Mouse (Mus musculus): ENCODE measurements around the gene Arvcf. TPM values are rescaled to one million over a fixed set of nuclear protein-coding genes. Genes with fewer than 3 reads are reported as not detected.

Gene Arvcf
- total and polyA plus RNA-seq, 3 experiments: 9.1 to 14.5 TPM; not detected in 1

GRCm38 (mm10) chr16:18384211-18384610 is 36.2 kb downstream of the Arvcf start:
- H3K9me3 ChIP-seq (replicated peaks; ENCODE audit: insufficient read depth, low read length): no peaks in the 10 kb centered on the region
- H3K79me2 ChIP-seq (ENCODE audit: control insufficient read depth, insufficient read depth, low read length, poor library complexity): no peaks in the 10 kb centered on the region
- TF ChIP-seq JUND (IDR thresholded peaks at IDR 0.05; ENCODE audit: low read depth, low read length): no peak
- no peak for TF ChIP-seq ZNF384 (IDR thresholded peaks at IDR 0.05; ENCODE audit: low read depth, low read length)
- TF ChIP-seq MXI1 (IDR thresholded peaks at IDR 0.05; ENCODE audit: low read depth, low read length): no peak
- TF ChIP-seq KAT2A (conservative IDR thresholded peaks at IDR 0.05; ENCODE audit: low read depth, low read length): no peak
- TF ChIP-seq MEF2A (IDR thresholded peaks at IDR 0.05; ENCODE audit: extremely low read depth, insufficient replicate concordance, low read depth, low read length, poor library complexity, severe bottlenecking): no peak
- TF ChIP-seq TAL1 (IDR thresholded peaks at IDR 0.05; ENCODE audit: low read length): no peak
- TF ChIP-seq MYB (IDR thresholded peaks at IDR 0.05; ENCODE audit: low read depth, low read length): no peak
- TF ChIP-seq SMC3 (IDR thresholded peaks at IDR 0.05; ENCODE audit: low read depth, low read length): no peak
- TF ChIP-seq GATA1 (IDR thresholded peaks at IDR 0.05; ENCODE audit: low read depth, low read length): no peak
- TF ChIP-seq MAX (IDR thresholded peaks at IDR 0.05; ENCODE audit: low read length): no peak
- TF ChIP-seq ETS1 (IDR thresholded peaks at IDR 0.05; ENCODE audit: low read depth, low read length): no peak
- TF ChIP-seq USF2 (IDR thresholded peaks at IDR 0.05; ENCODE audit: borderline replicate concordance in 1 of 2, insufficient read depth in 1 of 2, low read depth in 1 of 2, low read length in 2 of 2): no peak
- TF ChIP-seq POLR2A (IDR thresholded peaks at IDR 0.05; ENCODE audit: control insufficient read depth in 1 of 2, insufficient read depth in 1 of 2, low read depth in 1 of 2, low read length in 2 of 2, poor library complexity in 1 of 2): no peak
- no peak for TF ChIP-seq RCOR1 (IDR thresholded peaks at IDR 0.05; ENCODE audit: low read depth, low read length)
- DNase-seq (ENCODE audit: low read depth, low spot score): no peak
- no peak overlapping the region for H3K27ac ChIP-seq (ENCODE audit: control insufficient read depth, low read depth, low read length)
- no peaks in the 10 kb centered on the region for H3K27me3 ChIP-seq (ENCODE audit: control insufficient read depth in 1 of 2, insufficient read depth in 2 of 2, low read length in 2 of 2)
- H3K9ac ChIP-seq (ENCODE audit: control insufficient read depth, low read depth, low read length, poor library complexity, severe bottlenecking): no peak overlapping the region
- H3K4me1 ChIP-seq (ENCODE audit: control insufficient read depth in 1 of 2, insufficient read depth in 2 of 2, low read length in 2 of 2): peaks cover 13 to 28% of the 10 kb centered on the region in 2 experiments
- peaks cover 0 to 25% of the 10 kb centered on the region in 2 experiments; a peak in 2 of 4 replicates for H3K36me3 ChIP-seq (ENCODE audit: control insufficient read depth in 1 of 2, insufficient read depth in 2 of 2, low read length in 2 of 2)
- no peak overlapping the region for H3K4me3 ChIP-seq (ENCODE audit: control insufficient read depth in 1 of 2, insufficient read depth in 1 of 2, low read depth in 2 of 2, low read length in 2 of 2)

GRCm38 (mm10) chr16:18384659-18385058 is 36.7 kb downstream of the Arvcf start:
- Histone ChIP-seq H3K36me3 (ENCODE audit: control insufficient read depth in 1 of 2, insufficient read depth in 2 of 2, low read length in 2 of 2) (peaks cover 0 to 25% of the 10 kb centered on the region in 2 experiments; a peak in 2 of 4 replicates), H3K9ac (ENCODE audit: control insufficient read depth, low read depth, low read length, poor library complexity, severe bottlenecking) (no peak overlapping the region), H3K27ac (ENCODE audit: control insufficient read depth, low read depth, low read length) (no peak overlapping the region), H3K4me3 (ENCODE audit: control insufficient read depth in 1 of 2, insufficient read depth in 1 of 2, low read depth in 2 of 2, low read length in 2 of 2) (no peak overlapping the region), H3K9me3 (replicated peaks; ENCODE audit: insufficient read depth, low read length) (no peaks in the 10 kb centered on the region), H3K27me3 (ENCODE audit: control insufficient read depth in 1 of 2, insufficient read depth in 2 of 2, low read length in 2 of 2) (no peaks in the 10 kb centered on the region), H3K4me1 (ENCODE audit: control insufficient read depth in 1 of 2, insufficient read depth in 2 of 2, low read length in 2 of 2) (peaks cover 13 to 33% of the 10 kb centered on the region in 2 experiments), H3K79me2 (ENCODE audit: control insufficient read depth, insufficient read depth, low read length, poor library complexity) (no peaks in the 10 kb centered on the region)
- TF ChIP-seq POLR2A (IDR thresholded peaks at IDR 0.05; ENCODE audit: control insufficient read depth in 1 of 2, insufficient read depth in 1 of 2, low read depth in 1 of 2, low read length in 2 of 2, poor library complexity in 1 of 2) (no peak), GABPA (IDR thresholded peaks at IDR 0.05; ENCODE audit: low read depth, low read length) (no peak), JUND (IDR thresholded peaks at IDR 0.05; ENCODE audit: low read depth, low read length) (no peak), RAD21 (IDR thresholded peaks at IDR 0.05; ENCODE audit: low read depth, low read length) (no peak), SMC3 (IDR thresholded peaks at IDR 0.05; ENCODE audit: low read depth, low read length) (no peak), ZMIZ1 (IDR thresholded peaks at IDR 0.05; ENCODE audit: low read depth, low read length) (no peak), UBTF (IDR thresholded peaks at IDR 0.05; ENCODE audit: borderline replicate concordance, insufficient read depth, low read depth, low read length) (no peak), MEF2A (IDR thresholded peaks at IDR 0.05; ENCODE audit: extremely low read depth, insufficient replicate concordance, low read depth, low read length, poor library complexity, severe bottlenecking) (no peak), CHD1 (IDR thresholded peaks at IDR 0.05; ENCODE audit: low read depth, low read length) (no peak), RCOR1 (IDR thresholded peaks at IDR 0.05; ENCODE audit: low read depth, low read length) (no peak), ZC3H11A (IDR thresholded peaks at IDR 0.05; ENCODE audit: low read depth, low read length) (no peak), MYB (IDR thresholded peaks at IDR 0.05; ENCODE audit: low read depth, low read length) (no peak), E2F4 (IDR thresholded peaks at IDR 0.05; ENCODE audit: borderline replicate concordance, low read depth, low read length) (no peak), BHLHE40 (IDR thresholded peaks at IDR 0.05; ENCODE audit: borderline replicate concordance, low read depth, low read length) (no peak), TCF12 (IDR thresholded peaks at IDR 0.05; ENCODE audit: low read depth, low read length) (no peak)
- DNase-seq (ENCODE audit: low read depth, low spot score): no peak

Data from MEL (cell line).